Mouse (Mus musculus): ENCODE measurements around the gene Gm44805.

- no peak for TF ChIP-seq CTCF (IDR thresholded peaks at IDR 0.05; ENCODE audit: insufficient read depth, low read depth, low read length)
- no peak for TF ChIP-seq POLR2A (IDR thresholded peaks at IDR 0.05; ENCODE audit: insufficient read depth, low read depth, low read length)
Observed at GRCm38 (mm10) chr7:19714836-19715235, 33.6 kb upstream of the Gm44805 start.

All from olfactory bulb, adult 2 months (tissue).